Mouse (Mus musculus): Measurements from ENCODE around the gene Rnpepl1.
"Not testable (repeated sequence)": the region's sequence is repeated elsewhere in the genome, so short reads cannot be mapped to it uniquely, and the experiment has no call there.

Rnpepl1 gene

GRCm38 (mm10) chr1:92935977-92936376, 25.4 kb downstream of the Rnpepl1 start:
- no peak for ATAC-seq (ENCODE audit: insufficient number of reproducible peaks, low FRiP score, low TSS enrichment)

- no peak for ATAC-seq (ENCODE audit: insufficient number of reproducible peaks, low FRiP score, low TSS enrichment)
Observed at GRCm38 (mm10) chr1:92936467-92936866, 25.9 kb downstream of the Rnpepl1 start.

- no peak for ATAC-seq (ENCODE audit: insufficient number of reproducible peaks, low FRiP score, low TSS enrichment)
Observed at GRCm38 (mm10) chr1:92937797-92938196, 27.2 kb downstream of the Rnpepl1 start.

DNA sequence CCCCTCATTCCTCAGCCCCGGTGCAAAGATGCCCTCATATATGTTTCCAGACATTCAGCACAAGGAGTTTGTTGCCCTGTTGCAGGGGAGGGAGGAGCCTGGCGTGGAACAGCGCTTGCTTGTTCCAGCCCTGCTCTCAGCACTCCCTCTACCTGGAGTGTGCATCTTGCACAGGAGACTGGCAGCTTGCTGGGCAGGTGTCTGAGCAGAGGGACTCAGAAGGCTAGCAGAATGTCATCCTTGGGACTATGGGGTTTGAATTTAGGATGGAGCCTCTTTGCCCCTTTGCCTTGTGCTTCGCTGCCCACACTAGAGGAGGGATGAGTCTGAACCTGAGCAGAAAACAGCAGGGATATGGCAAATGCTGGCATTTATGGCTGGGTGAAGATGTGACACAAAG, 29.2 kb downstream of the Rnpepl1 start:
- no peak for ATAC-seq (ENCODE audit: insufficient number of reproducible peaks, low FRiP score, low TSS enrichment)

DNA sequence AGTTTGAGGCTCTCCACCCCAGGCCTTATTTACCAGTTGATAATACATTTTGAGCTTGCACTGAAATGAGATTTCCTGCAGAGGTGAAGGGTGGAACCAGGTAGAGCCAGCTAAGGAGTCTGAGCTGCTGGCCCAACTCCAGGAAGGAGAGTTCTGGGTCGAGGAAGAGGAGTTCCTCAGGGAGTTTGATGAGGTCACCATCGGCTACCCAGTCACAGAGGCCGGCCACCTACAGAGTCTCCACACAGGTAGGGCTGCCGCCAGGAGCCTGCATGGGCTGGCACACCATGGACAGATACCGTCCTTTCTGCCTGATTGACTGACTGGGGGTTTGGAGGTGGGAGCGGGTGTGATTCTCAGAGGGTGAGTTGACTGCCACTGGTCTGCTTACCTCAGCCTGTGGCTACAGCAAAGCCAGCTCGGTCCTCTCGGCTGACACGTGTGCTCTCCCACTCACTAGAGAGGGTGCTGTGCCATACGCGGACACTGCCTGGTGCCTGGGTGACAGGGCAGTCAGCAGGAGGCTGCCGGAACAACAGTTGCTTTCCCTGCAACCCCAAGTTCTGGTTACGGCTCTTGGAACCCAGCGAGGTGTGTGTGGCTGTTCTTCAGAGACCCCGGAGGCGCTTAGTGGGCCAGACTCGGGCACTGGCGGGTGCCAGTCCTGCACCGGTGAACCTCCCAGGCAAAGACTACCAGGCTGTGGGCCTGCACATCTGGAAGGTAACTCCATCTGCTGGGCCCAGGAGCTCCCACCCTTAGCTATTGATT, 32.8 kb downstream of the Rnpepl1 start:
- no peak for ATAC-seq (ENCODE audit: insufficient number of reproducible peaks, low FRiP score, low TSS enrichment)

DNA sequence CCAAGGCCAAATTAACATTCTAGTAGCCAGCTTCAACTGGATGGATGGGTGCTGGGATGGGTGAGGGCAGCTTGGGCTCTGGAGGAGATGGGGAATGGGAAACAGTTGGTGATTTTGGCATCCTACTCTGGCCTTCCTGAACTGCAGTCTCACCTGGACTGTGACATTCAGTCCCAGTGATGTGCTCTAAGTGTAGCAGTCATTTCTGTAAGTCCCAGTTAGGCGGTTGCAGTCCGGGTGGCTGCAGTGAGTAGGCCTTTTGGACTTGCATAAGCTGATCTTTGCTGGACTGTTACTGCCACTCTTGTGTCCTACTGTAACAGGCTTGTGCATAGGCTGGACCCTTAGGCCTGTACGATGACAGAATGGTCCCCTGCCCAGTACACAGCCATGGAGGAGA, 37.4 kb downstream of the Rnpepl1 start:
- no peak for ATAC-seq (ENCODE audit: insufficient number of reproducible peaks, low FRiP score, low TSS enrichment)

DNA sequence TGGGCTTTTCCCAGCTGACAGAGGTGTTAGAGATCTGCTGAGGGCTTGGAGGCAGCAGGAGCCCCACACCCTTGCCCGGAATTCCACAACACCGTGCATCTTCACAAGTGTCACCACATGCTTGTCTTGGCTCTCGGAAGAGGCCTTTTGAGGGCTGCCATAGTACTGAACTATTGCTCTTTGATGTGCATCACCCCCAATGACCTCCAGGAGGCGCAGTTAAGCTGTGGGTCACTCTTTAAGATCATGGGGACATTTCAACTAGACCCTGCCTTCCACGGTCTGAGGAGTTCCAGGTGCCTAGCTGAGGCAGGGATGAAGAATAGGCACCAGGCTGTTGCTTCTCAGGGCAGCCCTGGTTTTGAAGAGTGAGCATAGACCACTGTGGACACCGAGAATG, 38.8 kb downstream of the Rnpepl1 start:
- no peak for ATAC-seq (ENCODE audit: insufficient number of reproducible peaks, low FRiP score, low TSS enrichment)

DNA sequence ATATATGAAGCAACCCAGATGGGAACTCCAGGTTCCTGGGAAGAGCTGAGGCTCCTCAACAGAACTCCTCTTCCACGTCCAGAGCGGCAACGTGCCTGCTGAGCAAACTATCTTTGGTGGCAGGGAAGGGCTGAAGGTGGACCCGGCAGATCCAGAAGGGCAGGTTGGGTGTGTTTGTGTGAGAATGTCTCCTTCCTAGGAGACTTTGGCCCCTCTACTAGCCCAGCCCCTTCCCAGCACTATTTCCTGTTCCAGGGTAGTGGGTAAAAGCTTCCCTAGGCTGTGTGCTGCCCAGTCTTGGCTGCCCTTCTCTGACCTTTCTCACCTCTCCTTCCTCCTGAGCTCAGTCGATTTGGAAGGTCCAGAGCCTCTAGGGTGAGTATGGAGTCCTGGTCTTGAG, 40.0 kb downstream of the Rnpepl1 start, which contains the start of gene Gpr35:
Gene Gpr35 (plus strand): TSS at position 259 of the 400 bp plus-strand sequence.
- ATAC-seq (ENCODE audit: insufficient number of reproducible peaks, low FRiP score, low TSS enrichment) = no peak

GRCm38 (mm10) chr1:92953641-92954040, 43.1 kb downstream of the Rnpepl1 start:
- ATAC-seq (ENCODE audit: insufficient number of reproducible peaks, low FRiP score, low TSS enrichment) = no peak

DNA sequence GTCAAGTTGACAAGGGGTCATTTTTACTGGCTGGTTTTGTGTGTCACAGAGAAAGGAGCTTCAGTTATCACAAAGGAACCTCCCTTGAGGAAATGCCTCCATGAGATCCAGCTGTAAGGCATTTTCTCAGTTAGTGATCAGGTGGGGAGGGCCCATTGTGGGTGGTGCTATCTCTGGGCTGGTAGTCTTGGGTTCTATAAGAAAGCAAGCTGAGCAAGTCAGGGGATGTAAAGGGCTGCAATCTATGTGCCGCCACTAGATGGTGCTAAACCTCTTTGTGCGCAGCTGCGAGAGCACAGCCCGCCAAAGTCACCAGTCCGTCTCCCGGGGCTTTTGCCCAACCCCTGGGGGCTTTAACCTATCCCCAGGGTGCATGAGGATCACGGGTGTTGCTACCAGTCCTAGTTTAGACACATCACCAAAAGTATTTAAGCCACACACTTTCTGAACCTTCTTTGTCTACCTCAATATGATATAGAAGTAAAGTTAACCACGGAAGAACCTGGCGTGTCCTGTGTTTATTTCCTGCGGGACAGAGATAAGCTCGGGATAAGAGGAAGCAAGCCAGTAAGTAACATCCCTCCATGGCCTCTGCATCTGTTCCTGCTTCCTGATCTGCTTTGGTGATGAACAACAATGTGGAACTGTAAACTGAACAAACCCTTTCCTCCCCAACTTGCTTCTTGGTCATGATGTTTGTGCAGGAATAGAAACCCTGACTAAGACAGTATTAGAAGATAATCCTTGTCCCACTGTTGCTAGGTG, 46.2 kb downstream of the Rnpepl1 start:
- ATAC-seq (ENCODE audit: insufficient number of reproducible peaks, low FRiP score, low TSS enrichment) = not testable (repeated sequence)

DNA sequence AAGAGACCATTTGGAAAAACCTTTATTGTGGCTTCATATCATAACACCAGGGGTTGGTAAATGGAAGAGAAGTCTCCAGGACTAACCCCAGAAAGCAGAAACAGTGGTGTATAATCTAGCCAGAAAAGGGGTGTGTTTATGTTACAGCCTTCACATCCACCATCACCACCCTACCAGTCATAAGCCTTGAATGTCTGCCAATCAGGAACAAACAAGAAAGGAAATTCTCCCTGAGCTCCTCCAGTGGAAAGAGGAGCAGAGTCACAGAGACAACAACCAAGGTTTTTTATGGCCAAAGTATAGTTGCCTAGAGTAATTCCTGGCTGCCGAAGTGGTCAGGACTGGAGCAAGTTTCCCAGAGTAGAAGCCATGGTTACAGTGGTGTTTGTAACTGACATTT, 48.4 kb downstream of the Rnpepl1 start:
- ATAC-seq (ENCODE audit: insufficient number of reproducible peaks, low FRiP score, low TSS enrichment) = no peak

DNA sequence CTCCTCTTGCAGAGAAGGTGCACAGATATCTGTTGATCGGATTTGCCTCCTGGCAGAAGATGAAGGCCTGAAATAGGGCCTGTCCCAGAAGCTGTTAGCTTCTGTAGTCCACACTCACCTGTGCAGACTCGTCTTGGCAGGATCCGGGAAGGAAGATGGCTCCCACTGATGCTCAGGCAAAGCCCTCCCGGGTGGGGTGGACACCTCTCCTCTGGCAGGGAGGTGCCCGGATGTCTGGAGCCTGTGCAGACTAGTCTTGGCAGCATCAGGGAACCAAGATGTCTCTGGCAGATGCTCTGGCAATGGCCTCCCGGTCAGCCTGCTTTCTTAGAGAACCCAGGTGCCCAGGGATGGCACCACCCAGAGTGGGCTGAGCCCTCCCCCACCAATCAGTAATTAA, 60.2 kb downstream of the Rnpepl1 start:
- not testable (repeated sequence) for ATAC-seq (ENCODE audit: insufficient number of reproducible peaks, low FRiP score, low TSS enrichment)

DNA sequence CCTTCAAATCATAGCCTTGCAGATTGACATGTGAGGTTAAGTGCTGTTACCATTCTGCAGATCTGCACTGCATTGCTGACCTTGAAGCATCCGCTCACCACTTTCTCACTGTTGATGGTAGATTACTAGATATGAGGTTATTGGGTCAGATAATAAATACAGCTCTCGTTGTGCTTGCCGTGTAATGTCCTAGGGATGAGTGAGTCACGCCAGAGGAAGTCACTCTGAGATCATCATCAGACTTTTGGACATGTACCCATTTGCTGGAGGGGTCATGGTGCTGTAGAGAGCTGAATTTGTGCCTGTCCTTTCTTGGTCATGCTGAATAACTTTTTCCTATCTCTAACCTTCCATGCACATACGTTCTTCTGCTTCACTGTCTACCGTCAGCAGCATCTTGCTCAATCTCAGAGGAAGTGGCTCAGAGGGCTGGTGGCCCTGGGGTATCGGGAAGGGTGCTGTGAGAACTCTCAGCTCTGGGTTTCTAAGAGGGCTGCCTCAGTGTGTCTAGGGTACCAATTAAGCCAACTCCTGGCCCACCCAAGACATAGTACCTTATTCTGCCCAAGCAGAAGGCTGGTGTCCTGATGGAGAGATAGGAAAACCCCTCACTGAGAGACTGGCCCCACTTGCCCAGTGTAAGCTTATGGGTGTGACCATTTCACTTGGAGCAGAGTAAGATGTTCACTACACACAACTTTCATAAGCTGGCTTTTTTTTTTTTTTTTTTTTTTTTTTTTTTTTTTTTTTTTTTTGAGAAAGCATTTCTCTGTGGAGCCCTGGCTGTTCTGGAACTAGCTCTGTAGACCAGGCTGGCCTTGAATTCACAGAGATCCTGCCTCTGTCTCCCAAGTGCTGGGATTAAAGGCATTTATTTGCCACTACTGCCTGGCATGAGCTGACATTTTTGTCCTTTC, 61.6 kb downstream of the Rnpepl1 start:
- no peak for ATAC-seq (ENCODE audit: insufficient number of reproducible peaks, low FRiP score, low TSS enrichment)

GRCm38 (mm10) chr1:92972854-92973253, 62.3 kb downstream of the Rnpepl1 start:
- ATAC-seq (ENCODE audit: insufficient number of reproducible peaks, low FRiP score, low TSS enrichment) = no peak
